Mouse (Mus musculus) heart, adult 2 months (tissue): ENCODE data around the gene Zfp3.
A peak's percentile ranks its signal among the peaks of the same experiment; 100 is the strongest.

Source experiments
- CTCF ChIP-seq: fragments of 200-600 bp; IDR thresholded peaks from 2 replicates; pipeline ENCODE4 v1.8.1; 2022; ENCODE audit warnings: antibody characterized with exemption, mild to moderate bottlenecking, moderate library complexity
- EP300 ChIP-seq: fragments of 200-500 bp; IDR thresholded peaks from 2 replicates; pipeline ENCODE4 v1.6.1; 2011; ENCODE audit warnings: low read depth, low read length, control low read depth; ENCODE audit not compliant: insufficient read depth
- POLR2A ChIP-seq: fragments of 200-500 bp; IDR thresholded peaks from 2 replicates; pipeline ENCODE4 v1.6.1; 2011; ENCODE audit warnings: mild to moderate bottlenecking, low read depth, low read length, control low read depth; ENCODE audit not compliant: insufficient read depth

- TF ChIP-seq CTCF: peak; percentile 93
- TF ChIP-seq POLR2A: no peak
- TF ChIP-seq EP300: peak; percentile 92
Observed at GRCm38 (mm10) chr11:70776830-70777571, 13.0 kb downstream of the Zfp3 start.
